Mouse (Mus musculus): ENCODE measurements around the gene Glod5. TPM values are rescaled to one million over a fixed set of nuclear protein-coding genes. Genes with fewer than 3 reads are reported as not detected.

Gene Glod5
- polyA plus RNA-seq, 1 experiment from 2014 or later = not detected

DNA sequence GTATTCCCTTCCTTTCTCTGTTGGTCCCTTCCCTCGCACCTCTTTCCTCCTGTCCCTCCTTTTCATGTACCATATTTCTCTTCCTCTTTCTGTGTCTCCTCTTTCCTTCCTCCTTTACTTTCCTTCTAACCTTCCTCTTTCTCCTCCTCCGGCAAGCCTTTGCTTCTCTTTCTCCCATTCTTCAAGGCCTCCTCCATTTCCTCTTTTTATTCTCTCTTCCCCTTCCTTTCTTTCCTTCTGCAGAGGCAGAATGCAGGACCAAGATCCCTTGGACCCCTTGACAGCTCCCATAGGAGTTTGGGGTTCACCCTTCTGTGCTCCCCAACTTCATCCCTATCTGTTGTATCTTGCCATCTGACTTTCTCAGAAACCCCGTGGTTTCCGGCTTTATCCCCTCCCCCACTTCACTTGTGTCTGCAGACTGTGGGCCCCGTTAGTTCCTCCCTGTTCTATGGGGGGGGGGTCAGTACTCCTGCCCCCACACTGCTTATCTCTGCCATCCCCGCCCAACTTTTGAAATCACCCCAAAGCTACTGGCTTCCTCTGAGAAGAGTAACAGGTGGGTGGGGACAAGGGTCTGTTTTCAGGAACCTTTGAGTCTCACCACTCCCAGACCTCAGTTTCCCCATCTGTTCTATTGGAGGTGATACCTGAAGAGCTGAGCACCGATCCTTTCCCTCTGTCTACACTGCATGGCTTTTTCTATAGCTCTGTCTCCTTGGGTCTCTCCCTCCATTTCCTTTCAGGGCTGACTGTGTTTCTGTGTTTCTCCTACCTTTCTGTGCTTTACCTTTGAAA, 54.3 kb downstream of the Glod5 start:
- 59% methylated on average over 7 of the region's 7 CpGs for WGBS
- Histone ChIP-seq H3K27ac (no peak overlapping the region), H3K27me3 (no peaks in the 10 kb centered on the region), H3K4me1 (no peaks in the 10 kb centered on the region), H3K4me2 (no peak overlapping the region), H3K9ac (no peak overlapping the region), H3K9me3 (no peaks in the 10 kb centered on the region), H3K4me3 (no peak overlapping the region), H3K36me3 (no peaks in the 10 kb centered on the region)
- ATAC-seq (ENCODE audit: insufficient number of reproducible peaks, low FRiP score, low TSS enrichment, low read depth) = no peak

GRCm38 (mm10) chrX:7958868-7959267, 59.4 kb downstream of the Glod5 start:
- Histone ChIP-seq H3K36me3 (no peaks in the 10 kb centered on the region), H3K9me3 (no peaks in the 10 kb centered on the region), H3K9ac (no peak overlapping the region), H3K27me3 (no peaks in the 10 kb centered on the region), H3K4me2 (no peak overlapping the region), H3K4me1 (no peaks in the 10 kb centered on the region), H3K27ac (no peak overlapping the region), H3K4me3 (no peak overlapping the region)
- WGBS = 87% methylated on average over 9 of the region's 9 CpGs
- no peak for ATAC-seq (ENCODE audit: insufficient number of reproducible peaks, low FRiP score, low TSS enrichment, low read depth)

Other genes with a start within 250 kb of the Glod5 start
- gene Gripap1, start 228.7 kb downstream of the Glod5 start, polyA plus RNA-seq (2015; fragmentation: Nextera tagmentation; extraction: Ambion mirVana) = 37.8 and 40.3 TPM in 2 replicates
- 1.3 TPM in 2 replicates for gene Kcnd1, start 196.2 kb downstream of the Glod5 start, polyA plus RNA-seq (2015; fragmentation: Nextera tagmentation; extraction: Ambion mirVana)
- gene Otud5, start 177.1 kb downstream of the Glod5 start, polyA plus RNA-seq (2015; fragmentation: Nextera tagmentation; extraction: Ambion mirVana) = 35.9 and 43.7 TPM in 2 replicates
- gene Pim2, start 140.2 kb downstream of the Glod5 start, polyA plus RNA-seq (2015; fragmentation: Nextera tagmentation; extraction: Ambion mirVana) = 4.8 and 5.1 TPM in 2 replicates
- gene Slc35a2, start 134.5 kb downstream of the Glod5 start, polyA plus RNA-seq (2015; fragmentation: Nextera tagmentation; extraction: Ambion mirVana) = 64.5 and 70.0 TPM in 2 replicates
- gene Pqbp1, start 119.2 kb downstream of the Glod5 start, polyA plus RNA-seq (2015; fragmentation: Nextera tagmentation; extraction: Ambion mirVana) = 117 and 124 TPM in 2 replicates
- 157 and 170 TPM in 2 replicates for gene Timm17b, start 119.1 kb downstream of the Glod5 start, polyA plus RNA-seq (2015; fragmentation: Nextera tagmentation; extraction: Ambion mirVana)
- gene Gm10491, start 110.7 kb downstream of the Glod5 start, polyA plus RNA-seq (2015; fragmentation: Nextera tagmentation; extraction: Ambion mirVana) = not detected in 2 replicates
- gene Gm10490, start 109.0 kb downstream of the Glod5 start, polyA plus RNA-seq (2015; fragmentation: Nextera tagmentation; extraction: Ambion mirVana) = not detected in 2 replicates
- gene Pcsk1n, start 98.7 kb downstream of the Glod5 start, polyA plus RNA-seq (2015; fragmentation: Nextera tagmentation; extraction: Ambion mirVana) = 0.63 and 1.2 TPM in 2 replicates
- gene Eras, start 89.9 kb downstream of the Glod5 start, polyA plus RNA-seq (2015; fragmentation: Nextera tagmentation; extraction: Ambion mirVana) = not detected in 2 replicates
- 25.3 and 27.0 TPM in 2 replicates for gene Hdac6, start 70.6 kb downstream of the Glod5 start, polyA plus RNA-seq (2015; fragmentation: Nextera tagmentation; extraction: Ambion mirVana)
- 2.1 and 2.9 TPM in 2 replicates for gene Gata1, start 40.4 kb downstream of the Glod5 start, polyA plus RNA-seq (2015; fragmentation: Nextera tagmentation; extraction: Ambion mirVana)
- gene Suv39h1, start 56.3 kb upstream of the Glod5 start, polyA plus RNA-seq (2015; fragmentation: Nextera tagmentation; extraction: Ambion mirVana) = 47.3 and 48.7 TPM in 2 replicates
- gene Was, start 72.0 kb upstream of the Glod5 start, polyA plus RNA-seq (2015; fragmentation: Nextera tagmentation; extraction: Ambion mirVana) = 0.97 and 1.00 TPM in 2 replicates
- gene Wdr13, start 114.4 kb upstream of the Glod5 start, polyA plus RNA-seq (2015; fragmentation: Nextera tagmentation; extraction: Ambion mirVana) = 20.3 and 21.3 TPM in 2 replicates
- 401 and 409 TPM in 2 replicates for gene Rbm3, start 127.4 kb upstream of the Glod5 start, polyA plus RNA-seq (2015; fragmentation: Nextera tagmentation; extraction: Ambion mirVana)
- gene Tbc1d25, start 157.7 kb upstream of the Glod5 start, polyA plus RNA-seq (2015; fragmentation: Nextera tagmentation; extraction: Ambion mirVana) = 13.7 and 14.1 TPM in 2 replicates
- gene Ebp, start 175.0 kb upstream of the Glod5 start, polyA plus RNA-seq (2015; fragmentation: Nextera tagmentation; extraction: Ambion mirVana) = 43.0 and 44.6 TPM in 2 replicates
- gene Porcn, start 188.0 kb upstream of the Glod5 start, polyA plus RNA-seq (2015; fragmentation: Nextera tagmentation; extraction: Ambion mirVana) = 8.7 and 8.8 TPM in 2 replicates
- 37.8 and 40.4 TPM in 2 replicates for gene Ftsj1, start 233.9 kb upstream of the Glod5 start, polyA plus RNA-seq (2015; fragmentation: Nextera tagmentation; extraction: Ambion mirVana)

Measured in limb, embryonic 15.5 days (tissue).